Mouse (Mus musculus) frontal cortex, adult (tissue): ENCODE measurements at regions not wholly inside any gene's neighbourhood (a gene's known extent, or its start where the extent isn't known, plus 50 kb on each side); places are given as distances from the start of the nearest gene placed in this dataset.

Source experiments
- ATAC-seq: cut with Nextera tagmentation; 2 replicates; pipeline ENCODE4 v1.9.2; 2017; ENCODE audit warnings: mild to moderate bottlenecking, moderate library complexity, mixed read lengths; ENCODE audit not compliant: low TSS enrichment

DNA sequence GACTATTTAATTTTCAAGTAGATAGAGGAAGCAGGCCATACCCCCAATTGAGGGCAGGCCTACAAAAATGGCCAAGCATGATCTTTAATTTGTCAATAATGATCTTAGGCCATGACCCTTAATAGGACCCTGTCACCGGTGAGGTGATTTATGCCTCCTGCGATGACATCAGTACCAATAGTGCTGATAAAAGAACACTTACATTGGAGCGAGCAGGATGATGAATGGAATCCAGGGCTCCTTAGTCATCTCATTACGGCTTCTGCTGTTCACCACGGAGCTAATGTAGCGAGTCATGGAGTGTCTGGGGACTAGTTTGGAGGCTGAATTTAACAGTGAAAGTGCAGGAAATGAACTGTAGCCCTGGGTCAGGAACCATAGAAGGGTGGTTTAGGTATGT, 308.6 kb downstream of the En1 start:
- ATAC-seq = no peak

DNA sequence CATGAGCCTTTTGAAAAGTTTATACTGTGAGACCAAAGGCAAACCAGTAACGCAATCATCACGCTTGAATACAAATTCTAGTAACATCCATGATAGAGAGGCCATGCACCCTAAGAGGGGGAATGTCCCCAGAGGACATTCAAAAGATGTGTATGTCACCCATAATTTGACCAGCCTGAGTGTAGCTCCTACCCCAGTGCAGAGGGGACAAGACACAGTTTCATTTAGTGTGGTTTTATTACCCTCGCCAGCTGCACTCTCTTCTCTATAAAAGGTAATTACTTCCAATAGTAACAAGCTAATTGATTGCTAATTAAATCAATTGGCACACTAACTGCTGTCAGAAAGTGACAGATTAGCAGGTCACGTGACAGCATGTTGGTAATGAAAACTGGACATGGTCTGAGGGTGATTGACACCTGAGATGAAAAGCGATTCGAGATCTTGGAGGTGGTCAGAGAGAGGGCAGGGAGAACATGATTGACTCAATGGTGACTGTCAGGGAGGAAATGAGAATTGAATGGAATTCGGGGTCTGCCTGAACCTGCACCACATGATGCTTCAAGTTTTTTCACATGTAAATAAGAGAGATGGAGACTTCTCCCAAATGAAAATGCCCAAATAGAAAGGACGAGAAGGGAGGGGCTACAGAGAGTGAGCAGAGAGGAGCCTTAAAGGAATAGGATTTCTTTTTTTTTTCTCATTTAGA, 309.9 kb downstream of the En1 start:
- ATAC-seq = no peak

DNA sequence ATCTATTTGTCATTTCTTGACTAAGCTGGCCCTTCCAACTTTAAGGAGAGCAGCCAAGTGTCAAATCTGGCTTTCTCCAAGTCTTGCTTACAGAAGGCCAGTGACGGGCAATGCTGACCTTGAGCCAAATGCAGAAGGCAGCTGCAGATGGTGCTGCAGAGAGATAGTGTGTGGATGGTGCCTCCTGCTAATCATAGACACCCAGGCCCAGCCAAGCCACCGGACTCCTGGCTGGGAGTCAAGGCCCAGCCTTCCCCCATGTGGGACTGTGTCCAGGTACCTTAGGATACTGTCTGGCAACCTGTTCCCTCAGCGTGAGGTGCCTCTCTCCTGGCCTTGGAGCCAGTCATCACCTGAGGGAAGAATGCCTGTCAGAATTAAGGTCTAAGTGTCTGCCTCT, 319.3 kb downstream of the En1 start:
- no peak for ATAC-seq

DNA sequence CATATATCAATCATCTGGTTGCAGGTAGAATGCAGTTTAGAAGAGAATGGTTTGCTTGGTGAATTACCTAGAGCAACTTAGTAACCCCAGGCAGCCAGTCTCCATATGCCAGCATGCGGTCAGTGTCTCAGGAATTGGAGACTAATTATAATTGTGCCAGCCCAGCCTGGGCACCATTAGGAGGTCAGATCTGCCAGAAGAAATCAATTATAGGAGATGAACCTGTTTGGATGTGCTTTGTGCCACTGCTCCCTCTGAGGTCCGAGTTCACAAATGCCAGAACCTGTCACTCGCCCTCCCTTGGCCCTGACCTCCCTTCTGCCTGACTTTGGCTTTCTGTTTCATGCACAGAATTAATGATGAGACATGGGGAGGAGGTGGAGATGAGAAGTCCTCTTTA, 323.1 kb downstream of the En1 start:
- ATAC-seq = no peak

DNA sequence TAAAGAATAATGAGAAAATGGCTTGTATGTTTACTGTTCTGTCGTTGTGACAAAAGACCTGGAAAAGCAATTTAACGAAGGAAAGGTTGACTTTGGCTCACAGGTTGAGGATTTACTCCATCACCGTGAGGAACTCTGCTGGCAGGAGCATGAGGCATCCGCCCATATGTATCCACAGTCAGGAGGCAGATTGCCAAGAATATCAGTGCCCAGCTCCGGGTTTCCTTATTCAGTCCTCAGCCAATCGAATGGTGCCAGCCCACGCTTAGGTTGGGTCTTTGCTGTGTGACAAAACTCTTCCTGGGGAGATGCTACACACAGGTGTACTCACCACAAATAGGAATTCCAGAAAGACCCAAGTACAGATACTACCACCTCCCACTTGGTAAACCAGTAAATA, 327.9 kb downstream of the En1 start:
- no peak for ATAC-seq

DNA sequence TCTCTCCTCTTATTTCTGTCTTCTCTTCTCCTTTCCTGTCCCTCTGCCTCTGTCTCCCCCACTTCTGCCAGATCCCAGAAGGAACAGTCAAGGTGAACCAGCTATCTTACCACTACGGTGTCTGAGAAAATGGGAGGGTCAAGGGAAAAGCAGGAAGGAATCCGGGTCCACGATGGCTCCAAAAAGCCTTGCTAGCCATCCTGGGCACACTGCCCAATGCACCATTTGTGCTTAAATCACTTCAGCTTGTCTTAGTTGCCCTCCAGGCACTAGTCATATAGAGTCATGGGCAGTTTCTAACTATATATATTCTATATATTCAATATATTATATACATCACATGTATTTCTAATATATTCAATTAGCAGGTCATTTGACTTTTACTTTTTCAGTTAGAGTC, 333.1 kb downstream of the En1 start:
- ATAC-seq = no peak

DNA sequence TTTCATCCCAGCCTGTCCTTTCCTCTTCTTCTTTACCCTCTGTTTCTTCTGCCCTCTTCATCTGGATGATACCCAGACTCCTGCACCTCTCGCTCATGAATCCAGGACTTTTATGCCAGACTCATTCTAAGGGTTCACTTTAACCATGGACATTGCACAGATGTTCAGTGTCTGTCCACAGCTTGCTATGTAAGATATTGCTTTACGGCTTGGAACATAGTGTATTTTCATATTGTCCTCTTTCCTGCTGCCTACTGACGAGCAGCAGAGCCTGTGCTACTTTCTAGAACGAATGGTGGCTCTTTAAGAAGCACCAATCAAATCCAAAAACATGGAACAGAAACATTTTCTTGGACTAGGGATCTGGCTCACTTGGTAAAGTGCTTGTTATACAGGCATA, 341.5 kb downstream of the En1 start:
- ATAC-seq = no peak

DNA sequence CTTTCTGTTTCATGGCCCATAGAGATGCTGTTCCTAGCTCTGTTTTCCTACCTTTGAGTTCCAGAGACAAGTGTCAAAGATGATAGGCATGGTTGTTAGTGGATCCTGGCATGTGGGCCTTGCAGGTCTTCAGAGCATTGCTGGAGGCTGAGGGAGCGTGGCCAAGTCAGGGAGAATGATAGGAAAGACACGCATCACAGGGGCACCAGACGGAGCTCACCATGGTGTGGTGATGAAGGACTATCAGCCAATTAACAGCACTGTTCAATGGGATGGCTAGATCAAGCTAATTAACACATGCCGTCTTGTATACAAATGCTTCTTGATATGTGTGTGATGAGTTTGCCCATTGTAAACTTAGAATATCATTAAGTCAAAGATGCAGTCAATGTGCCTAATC, 344.1 kb downstream of the En1 start:
- no peak for ATAC-seq

DNA sequence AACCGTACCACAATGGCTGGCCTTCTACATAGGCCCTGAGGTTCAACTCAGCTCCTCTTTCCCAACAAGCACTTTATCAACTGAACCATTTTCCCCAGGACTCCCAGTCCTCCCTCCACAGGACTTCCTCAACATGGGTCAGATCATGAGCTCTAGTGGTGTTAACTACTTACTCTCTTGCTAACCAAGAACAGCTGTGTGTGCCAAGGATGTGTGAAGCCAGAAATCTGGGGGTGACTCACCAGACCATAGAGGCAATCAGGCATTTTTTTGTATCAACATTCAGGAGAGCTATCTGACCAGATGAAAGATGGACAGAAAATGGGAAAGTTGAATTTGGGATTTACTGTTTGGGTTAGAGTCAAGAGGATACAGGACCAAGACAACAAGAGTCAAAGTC, 359.0 kb downstream of the En1 start:
- no peak for ATAC-seq

DNA sequence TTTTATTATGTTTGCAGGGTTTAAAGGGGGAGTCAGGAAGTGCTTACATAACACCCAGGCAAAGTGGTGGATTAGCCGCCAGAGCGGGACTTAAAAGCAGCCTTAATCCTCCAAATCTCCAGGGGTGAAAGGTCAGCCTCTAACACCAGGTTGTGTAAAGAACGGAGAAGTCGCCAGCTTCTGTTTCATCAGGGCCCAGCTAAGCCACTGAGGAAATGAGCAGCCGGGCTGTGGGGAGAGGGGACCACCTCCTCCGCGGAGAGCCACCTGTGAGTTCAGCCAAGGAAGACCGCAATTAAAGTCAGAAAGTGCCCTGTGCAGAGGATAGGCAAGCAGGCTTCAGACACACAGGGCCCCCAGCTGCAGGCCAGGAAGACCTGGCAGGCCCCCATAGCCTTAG, 359.8 kb downstream of the En1 start:
- ATAC-seq = no peak

DNA sequence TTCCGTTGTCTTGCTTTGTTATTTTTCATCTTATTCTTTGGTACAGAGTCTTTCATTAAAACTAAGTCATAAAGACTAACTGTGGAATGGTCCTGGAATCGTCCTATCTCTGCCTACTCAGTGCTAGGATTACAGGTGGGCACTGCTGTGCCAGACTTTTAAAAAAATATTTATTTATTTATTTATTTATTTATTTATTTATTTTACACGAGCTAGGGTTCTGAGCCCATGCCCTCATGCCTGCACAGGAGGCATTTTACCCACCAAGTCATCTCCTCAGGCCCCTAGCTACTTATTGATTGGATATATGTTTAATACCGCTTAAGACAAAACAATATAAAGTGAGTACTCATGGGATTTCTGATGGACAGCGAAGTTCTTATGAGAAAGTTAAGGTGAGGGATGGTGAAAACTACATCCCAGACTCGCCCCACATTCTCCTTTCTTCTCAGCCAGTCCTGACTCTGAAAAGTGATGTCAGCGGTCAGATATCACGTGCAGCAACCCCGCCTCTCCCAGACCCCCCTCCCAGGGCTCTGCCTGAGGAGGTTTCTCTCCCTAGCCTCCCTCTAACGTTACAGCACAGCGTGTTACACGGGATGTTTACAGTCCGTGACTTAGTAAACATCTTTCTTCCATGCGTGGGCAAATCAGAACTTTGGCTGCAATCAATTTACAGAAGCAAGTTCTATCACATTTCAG, 361.4 kb downstream of the En1 start:
- ATAC-seq = no peak

DNA sequence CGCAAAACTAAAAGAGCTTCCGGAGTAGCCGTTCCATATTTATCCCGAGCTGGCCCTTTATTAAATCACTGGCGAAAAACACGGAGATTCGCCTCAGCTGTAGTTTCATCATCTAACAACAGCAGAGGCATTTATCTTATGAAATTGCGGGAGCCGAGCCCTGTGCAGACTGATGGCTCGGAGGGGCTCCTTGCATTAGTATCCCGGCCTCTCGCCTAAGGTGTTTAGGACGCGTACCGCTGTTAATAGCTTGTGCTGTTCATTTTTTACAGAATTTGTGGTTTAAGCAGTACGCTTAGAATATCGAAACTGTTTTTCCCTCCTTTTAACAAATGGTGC, 361.9 kb downstream of the En1 start:
- no peak for ATAC-seq

DNA sequence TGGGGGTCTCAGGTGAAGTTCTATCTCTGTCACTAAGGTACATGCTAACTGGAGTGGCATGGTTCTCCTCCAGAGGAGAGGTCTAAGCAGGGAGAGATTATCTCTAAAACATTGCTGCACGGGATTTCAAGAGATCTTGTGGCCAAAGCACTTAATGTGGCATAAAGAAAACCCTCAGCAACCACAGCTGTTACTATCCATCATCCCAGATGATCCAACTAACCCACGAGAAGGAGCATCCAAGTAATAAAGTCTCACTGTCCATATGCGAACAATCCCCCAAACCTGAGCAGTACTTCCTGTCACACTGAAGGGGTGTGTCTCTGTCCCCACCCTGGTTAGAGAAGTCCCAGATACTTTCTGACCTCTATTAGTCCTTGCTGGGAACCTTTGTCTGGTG, 363.9 kb downstream of the En1 start:
- ATAC-seq = no peak

DNA sequence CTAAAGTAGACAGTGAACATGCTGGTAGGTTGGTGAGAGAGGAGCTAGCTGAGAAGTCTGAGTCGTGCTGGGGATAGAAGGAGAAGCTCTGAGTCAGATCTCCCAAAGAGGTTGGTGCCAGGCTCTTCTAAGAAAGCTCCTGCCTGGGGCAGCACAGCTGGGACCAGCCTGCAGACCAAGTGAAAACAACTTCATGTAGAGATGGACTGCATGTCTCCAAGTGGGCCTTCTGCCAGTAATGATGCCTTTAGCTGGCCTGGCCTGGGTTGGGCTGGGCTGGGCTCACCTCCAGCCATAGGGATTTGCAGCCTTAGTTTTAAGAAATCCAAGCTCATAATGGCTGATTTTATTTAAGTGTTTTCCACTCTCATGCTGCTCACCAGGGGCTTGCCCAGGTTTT, 357.7 kb downstream of the Insig2 start:
- ATAC-seq = peak; percentile 55; the same call in 1 of the 2 replicates

DNA sequence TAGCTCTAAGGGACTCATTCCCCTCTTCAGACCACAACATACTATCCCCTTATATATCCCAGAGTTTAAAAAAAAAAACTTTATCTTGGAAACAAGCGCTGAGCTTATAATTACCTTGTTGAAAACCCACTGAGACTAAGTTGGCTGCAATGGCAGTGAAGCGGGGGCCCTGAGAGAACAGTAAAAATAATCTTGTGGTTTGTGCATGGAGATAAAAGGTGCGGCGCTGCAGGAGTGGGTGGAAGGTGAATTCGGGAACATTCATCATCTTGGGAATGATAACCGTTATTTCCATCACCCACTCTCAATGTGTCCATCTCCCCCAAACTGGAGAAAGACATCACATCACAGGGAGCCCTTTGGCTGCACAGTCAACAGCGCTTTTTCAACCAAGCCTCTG, 327.9 kb downstream of the Insig2 start:
- peak; percentile 65 for ATAC-seq

DNA sequence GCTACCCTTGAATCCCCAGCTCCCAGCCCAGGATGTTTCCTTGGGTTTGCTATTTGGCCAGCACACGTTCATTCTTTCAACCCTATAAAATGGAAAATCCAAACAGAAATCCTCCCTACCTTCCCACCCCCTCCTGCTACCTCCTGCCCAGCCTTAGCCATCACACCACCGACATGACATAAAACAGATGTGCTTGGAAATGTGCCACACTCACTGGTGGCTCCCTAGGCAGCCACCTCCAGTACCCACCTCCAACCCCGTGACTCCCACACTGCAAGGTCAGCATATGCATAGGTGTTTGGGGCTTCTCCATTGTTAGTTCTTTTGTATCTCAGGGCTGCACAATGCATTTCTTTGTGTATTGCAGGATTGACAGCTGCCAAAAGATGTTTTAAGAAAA, 327.2 kb downstream of the Insig2 start:
- ATAC-seq = no peak

DNA sequence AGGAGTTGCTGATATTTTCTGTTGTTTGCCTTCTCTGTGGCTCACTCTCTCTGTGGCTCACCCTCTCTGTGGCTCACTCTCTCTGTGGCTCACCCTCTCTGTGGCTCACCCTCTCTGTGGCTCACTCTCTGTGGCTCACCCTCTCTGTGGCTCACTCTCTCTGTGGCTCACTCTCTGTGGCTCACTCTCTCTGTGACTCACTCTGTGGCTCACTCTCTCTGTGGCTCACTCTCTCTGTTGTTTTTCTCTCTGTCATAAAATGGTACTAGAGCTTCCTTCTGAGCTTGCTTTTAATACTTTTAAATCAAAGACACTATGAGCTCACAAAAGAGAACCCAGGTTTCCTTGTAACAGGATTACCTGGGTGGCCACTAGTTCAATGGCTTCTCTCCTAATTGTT, 320.3 kb downstream of the Insig2 start:
- no peak for ATAC-seq

DNA sequence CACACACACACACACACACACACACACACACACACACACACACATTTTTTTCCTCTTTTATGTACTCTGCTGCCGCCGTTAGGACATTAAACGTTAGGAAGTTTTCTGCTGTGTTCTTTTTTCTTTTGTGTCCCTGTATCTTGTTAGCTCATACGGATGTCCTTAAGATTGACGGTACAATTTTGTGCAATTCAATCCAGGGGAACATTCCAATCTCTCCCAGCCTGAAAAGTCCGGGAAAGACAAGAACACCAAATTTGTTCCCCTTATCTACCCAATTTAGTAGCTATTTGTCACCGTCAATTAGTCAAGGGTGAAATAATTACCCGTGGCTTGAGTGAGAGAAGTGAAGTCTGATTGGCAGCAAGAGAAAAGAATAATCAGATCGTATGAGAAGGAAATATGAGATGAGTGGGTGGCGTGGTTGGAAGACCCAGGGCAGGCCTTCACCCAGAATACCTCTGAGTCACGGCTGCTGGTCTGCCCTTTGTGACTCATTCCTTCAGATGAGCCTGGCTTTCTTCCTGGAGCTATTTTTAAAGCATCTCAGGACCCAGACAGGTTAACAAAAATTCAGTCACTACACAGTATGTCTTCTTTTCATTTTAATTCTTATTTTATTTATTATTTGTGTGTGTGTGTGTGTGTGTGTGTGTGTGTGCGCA, 318.4 kb downstream of the Insig2 start:
- no peak for ATAC-seq

DNA sequence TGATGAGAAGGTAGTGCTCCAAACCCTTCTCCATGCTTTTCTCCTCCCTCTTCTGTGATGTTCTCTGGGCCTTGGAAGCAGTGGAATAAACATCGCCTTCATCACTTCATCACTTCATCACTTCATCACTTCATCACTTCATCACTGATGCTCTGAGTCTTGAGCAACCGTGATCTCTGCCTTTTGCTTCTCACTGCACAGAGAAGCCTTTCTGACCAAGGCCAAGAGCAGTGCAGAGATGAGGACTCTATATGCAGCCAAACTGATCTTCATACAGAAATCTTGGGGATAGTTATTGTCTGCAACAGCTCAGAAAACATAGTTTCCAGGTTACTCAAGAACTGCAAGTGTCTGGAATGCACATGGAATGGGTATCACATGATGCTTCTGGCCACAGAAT, 303.0 kb downstream of the Insig2 start:
- no peak for ATAC-seq

DNA sequence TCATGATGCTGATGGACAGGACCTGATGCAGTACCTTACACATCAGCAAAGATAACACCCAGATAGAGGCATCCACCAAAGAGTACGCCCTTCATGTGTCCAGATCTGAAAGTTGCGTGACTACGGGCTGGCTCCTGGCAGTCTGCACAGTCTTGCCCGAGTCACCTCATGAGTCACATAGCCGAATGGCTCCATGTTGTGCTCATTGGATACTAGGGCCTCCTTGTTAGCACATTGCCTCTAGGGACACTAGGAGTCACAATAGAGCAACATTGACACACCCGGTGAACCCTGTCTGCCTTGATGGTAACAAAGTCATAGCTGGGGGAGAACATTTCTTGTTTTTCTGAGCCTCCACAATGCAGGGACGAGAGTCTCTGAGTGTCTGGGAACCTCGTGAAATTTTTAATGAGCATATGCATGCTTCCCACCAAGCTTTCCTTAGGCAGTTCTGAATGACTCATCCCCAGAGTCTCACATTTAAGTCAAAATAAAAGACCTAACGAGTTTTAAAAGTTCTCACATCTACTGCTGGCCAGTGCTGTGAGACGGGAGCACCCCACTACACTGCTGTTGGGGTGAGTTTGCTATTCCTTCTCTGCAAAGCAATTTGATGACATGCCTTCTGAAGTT, 297.5 kb downstream of the Insig2 start:
- ATAC-seq = peak; percentile 57

DNA sequence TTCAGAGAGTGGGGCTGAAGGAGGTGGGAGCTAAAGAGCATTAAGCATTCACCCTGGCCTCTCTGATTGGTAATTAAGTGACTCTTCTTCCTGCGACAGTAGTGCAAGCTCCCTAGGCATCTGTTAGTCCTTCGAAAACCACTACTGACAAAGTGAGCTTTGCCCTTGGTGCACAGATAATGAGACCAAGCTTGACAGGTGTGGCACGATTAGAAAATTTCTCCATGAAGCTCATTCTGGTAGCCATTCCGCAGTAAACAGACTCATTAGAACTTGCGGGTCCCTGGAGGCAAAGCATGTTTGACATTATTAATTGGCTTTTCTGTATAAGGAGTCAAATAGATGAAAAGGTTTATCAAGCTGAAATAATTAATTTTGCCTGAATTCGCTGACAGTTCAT, 285.8 kb downstream of the Insig2 start:
- no peak for ATAC-seq

DNA sequence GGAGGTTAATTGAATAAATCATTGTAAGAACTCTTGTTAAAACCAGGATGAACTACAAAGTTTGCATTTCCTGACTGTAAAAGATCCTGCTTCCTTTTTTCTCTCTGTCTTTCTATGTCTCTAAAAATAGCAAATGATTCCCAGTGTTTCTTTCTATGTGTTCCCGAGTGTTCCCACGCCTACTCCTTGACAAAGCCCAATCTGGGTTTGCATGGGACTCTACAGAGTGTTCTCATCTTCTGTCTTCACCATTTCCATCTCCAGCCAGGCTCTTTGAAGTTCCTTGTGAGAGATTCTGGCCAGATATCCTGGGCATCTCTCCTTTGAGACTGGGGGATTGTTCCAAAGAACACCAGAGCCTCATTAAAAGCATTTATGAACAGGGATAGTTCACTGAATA, 285.0 kb downstream of the Insig2 start:
- peak; percentile 99 for ATAC-seq

DNA sequence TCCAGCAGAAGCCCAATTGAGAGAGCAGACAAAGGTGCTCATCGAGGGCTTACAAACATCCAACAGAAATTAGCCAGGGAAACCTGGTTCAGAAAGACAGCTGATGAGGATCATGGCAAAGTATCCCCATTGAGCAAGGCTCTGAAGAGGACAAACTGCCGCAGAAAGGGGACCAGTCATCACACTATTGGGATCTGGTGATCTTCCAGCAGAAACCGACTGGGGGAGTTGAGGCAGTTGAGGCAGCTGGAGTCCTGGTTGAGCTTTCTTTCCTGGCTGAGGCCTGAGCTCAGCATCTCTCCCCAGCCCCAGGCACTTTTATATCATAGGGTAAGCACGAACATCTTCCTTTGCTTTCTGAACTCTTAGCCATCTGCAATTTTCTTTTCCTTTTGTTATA, 282.7 kb downstream of the Insig2 start:
- no peak for ATAC-seq
